Mouse (Mus musculus): ENCODE measurements around the gene Abca14. TPM values are rescaled to one million over a fixed set of nuclear protein-coding genes. Genes with fewer than 3 reads are reported as not detected.

The Abca14 gene
- polyA plus RNA-seq, 1 experiment from 2014 or later = not detected

- no peak overlapping the region for H3K4me3 ChIP-seq (ENCODE audit: low read depth, low read length)
- DNase-seq (ENCODE audit: low spot score) (no peak), ATAC-seq (ENCODE audit: insufficient read depth, low FRiP score, low TSS enrichment) (no peak)
- no peaks in the 10 kb centered on the region for H3K27me3 ChIP-seq (ENCODE audit: control insufficient read depth, insufficient read depth, low read length)
- no peaks in the 10 kb centered on the region for H3K9me3 ChIP-seq (ENCODE audit: control insufficient read depth, low read length)
- no peak overlapping the region for H3K27ac ChIP-seq (ENCODE audit: low read depth, low read length)
- no peaks in the 10 kb centered on the region for H3K36me3 ChIP-seq (ENCODE audit: control insufficient read depth, insufficient read depth, low read length)
- H3K4me2 ChIP-seq (ENCODE audit: low read depth) = no peak overlapping the region
- no peaks in the 10 kb centered on the region for H3K4me1 ChIP-seq (ENCODE audit: control insufficient read depth, insufficient read depth, low read length)
- WGBS = 79% methylated on average over 3 of the region's 3 CpGs
- H3K9ac ChIP-seq (ENCODE audit: low read length) = no peak overlapping the region
Observed at GRCm38 (mm10) chr7:120192207-120192606, 11.6 kb upstream of the Abca14 start.

GRCm38 (mm10) chr7:120192816-120193215 is 10.9 kb upstream of the Abca14 start:
- H3K27me3 ChIP-seq (ENCODE audit: control insufficient read depth, insufficient read depth, low read length) = no peaks in the 10 kb centered on the region
- DNase-seq (ENCODE audit: low spot score) (no peak), ATAC-seq (ENCODE audit: insufficient read depth, low FRiP score, low TSS enrichment) (no peak)
- no peak overlapping the region for H3K9ac ChIP-seq (ENCODE audit: low read length)
- H3K36me3 ChIP-seq (ENCODE audit: control insufficient read depth, insufficient read depth, low read length) = no peaks in the 10 kb centered on the region
- no peaks in the 10 kb centered on the region for H3K9me3 ChIP-seq (ENCODE audit: control insufficient read depth, low read length)
- 94% methylated on average over 6 of the region's 6 CpGs for WGBS
- no peak overlapping the region for H3K4me2 ChIP-seq (ENCODE audit: low read depth)
- H3K27ac ChIP-seq (ENCODE audit: low read depth, low read length) = no peak overlapping the region
- H3K4me1 ChIP-seq (ENCODE audit: control insufficient read depth, insufficient read depth, low read length) = no peaks in the 10 kb centered on the region
- no peak overlapping the region for H3K4me3 ChIP-seq (ENCODE audit: low read depth, low read length)

DNA sequence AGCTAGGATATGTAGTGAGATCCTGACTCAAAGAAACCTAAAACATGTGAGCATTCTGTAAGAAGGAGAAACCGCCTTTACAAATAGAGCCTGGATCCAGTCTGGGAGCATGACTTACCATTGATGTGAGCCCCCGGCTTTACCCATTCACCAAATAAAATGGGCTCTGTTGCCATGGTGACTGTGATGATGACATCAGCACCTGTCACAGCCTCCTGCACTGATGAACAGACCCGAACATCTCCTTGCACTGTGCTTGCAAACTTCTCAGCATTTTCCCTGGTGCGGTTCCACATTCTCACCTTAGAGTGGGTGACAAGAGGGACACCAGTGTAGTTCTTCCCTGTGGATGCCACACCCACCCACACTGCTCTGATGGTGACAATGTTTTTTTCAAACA is 8.6 kb upstream of the Abca14 start:
- Histone ChIP-seq H3K27ac (ENCODE audit: low read depth, low read length) (no peak overlapping the region), H3K4me2 (ENCODE audit: low read depth) (no peak overlapping the region), H3K9me3 (ENCODE audit: control insufficient read depth, low read length) (no peaks in the 10 kb centered on the region), H3K4me3 (ENCODE audit: low read depth, low read length) (no peak overlapping the region), H3K36me3 (ENCODE audit: control insufficient read depth, insufficient read depth, low read length) (no peaks in the 10 kb centered on the region), H3K27me3 (ENCODE audit: control insufficient read depth, insufficient read depth, low read length) (no peaks in the 10 kb centered on the region), H3K4me1 (ENCODE audit: control insufficient read depth, insufficient read depth, low read length) (no peaks in the 10 kb centered on the region), H3K9ac (ENCODE audit: low read length) (no peak overlapping the region)
- no peak for DNase-seq (ENCODE audit: low spot score)
- no peak for ATAC-seq (ENCODE audit: insufficient read depth, low FRiP score, low TSS enrichment)
- 75% methylated on average over 4 of the region's 4 CpGs for whole genome bisulfite sequencing

- H3K36me3 ChIP-seq (ENCODE audit: control insufficient read depth, insufficient read depth, low read length) = no peaks in the 10 kb centered on the region
- H3K9ac ChIP-seq (ENCODE audit: low read length) = no peak overlapping the region
- peaks cover 3% of the 10 kb centered on the region; the same call in 1 of the 2 replicates for H3K27me3 ChIP-seq (ENCODE audit: control insufficient read depth, insufficient read depth, low read length)
- H3K4me1 ChIP-seq (ENCODE audit: control insufficient read depth, insufficient read depth, low read length) = no peaks in the 10 kb centered on the region
- ATAC-seq (ENCODE audit: insufficient read depth, low FRiP score, low TSS enrichment) (no peak), DNase-seq (ENCODE audit: low spot score) (peak; percentile 20)
- 4% methylated on average over 14 of the region's 14 CpGs for WGBS
- peak overlapping the region; percentile 35 for H3K4me2 ChIP-seq (ENCODE audit: low read depth)
- H3K4me3 ChIP-seq (ENCODE audit: low read depth, low read length) = 0 out of 2 replicates have a peak overlapping the region, but pooled peaks have one; percentile 1
- no peaks in the 10 kb centered on the region for H3K9me3 ChIP-seq (ENCODE audit: control insufficient read depth, low read length)
- H3K27ac ChIP-seq (ENCODE audit: low read depth, low read length) = no peak overlapping the region
Observed at GRCm38 (mm10) chr7:120201231-120201744, 2.5 kb upstream of the Abca14 start.

DNA sequence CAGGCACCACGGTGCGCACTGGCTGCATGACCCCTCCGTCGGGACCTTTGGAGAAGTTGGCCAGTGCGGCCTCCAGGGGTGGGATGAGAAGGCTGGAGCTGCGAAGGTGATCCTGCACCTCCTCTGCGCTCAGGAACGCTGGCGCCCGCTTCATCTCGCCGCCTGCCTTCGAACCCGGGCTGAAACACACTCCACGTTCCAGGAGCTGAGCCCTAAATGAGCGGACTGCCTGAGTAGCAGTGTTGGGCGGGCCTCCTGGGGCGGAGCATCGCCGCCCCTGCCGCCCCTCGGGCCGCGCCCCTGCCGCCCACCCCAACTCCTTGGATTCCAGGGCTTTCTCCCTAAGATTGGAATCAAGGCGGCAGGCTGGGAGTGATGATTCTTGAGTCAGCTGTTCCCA is 2.0 kb upstream of the Abca14 start, which contains the start of gene Crym:
Gene Crym, minus strand, starts transcription at position 341 of the 400 bp plus-strand sequence.
- Histone ChIP-seq H3K4me3 (ENCODE audit: low read depth, low read length) (0 out of 2 replicates have a peak within 1 kb of the TSS, but pooled peaks have one; percentile 1), H3K27ac (ENCODE audit: low read depth, low read length) (no peak within 1 kb of the TSS), H3K4me2 (ENCODE audit: low read depth) (peak within 1 kb of the TSS; percentile 35), H3K9ac (ENCODE audit: low read length) (no peak within 1 kb of the TSS), H3K4me1 (ENCODE audit: control insufficient read depth, insufficient read depth, low read length) (no peaks in the 10 kb centered on the region), H3K36me3 (ENCODE audit: control insufficient read depth, insufficient read depth, low read length) (no peaks in the 10 kb centered on the region), H3K9me3 (ENCODE audit: control insufficient read depth, low read length) (no peaks in the 10 kb centered on the region), H3K27me3 (ENCODE audit: control insufficient read depth, insufficient read depth, low read length) (peaks cover 3% of the 10 kb centered on the region; the same call in 1 of the 2 replicates)
- no peak for ATAC-seq (ENCODE audit: insufficient read depth, low FRiP score, low TSS enrichment)
- 2% methylated on average over 26 of the region's 26 CpGs for WGBS
- peak; percentile 19 for DNase-seq (ENCODE audit: low spot score)

GRCm38 (mm10) chr7:120205989-120206388 is 2.2 kb downstream of the Abca14 start:
- no peak overlapping the region for H3K9ac ChIP-seq (ENCODE audit: low read length)
- H3K36me3 ChIP-seq (ENCODE audit: control insufficient read depth, insufficient read depth, low read length) = no peaks in the 10 kb centered on the region
- ATAC-seq (ENCODE audit: insufficient read depth, low FRiP score, low TSS enrichment) = no peak
- H3K27me3 ChIP-seq (ENCODE audit: control insufficient read depth, insufficient read depth, low read length) = peaks cover 3% of the 10 kb centered on the region; the same call in 1 of the 2 replicates
- no peak for DNase-seq (ENCODE audit: low spot score)
- H3K4me2 ChIP-seq (ENCODE audit: low read depth) = no peak overlapping the region
- H3K4me1 ChIP-seq (ENCODE audit: control insufficient read depth, insufficient read depth, low read length) = no peaks in the 10 kb centered on the region
- no peak overlapping the region for H3K27ac ChIP-seq (ENCODE audit: low read depth, low read length)
- 67% methylated on average over 9 of the region's 9 CpGs for WGBS
- no peak overlapping the region for H3K4me3 ChIP-seq (ENCODE audit: low read depth, low read length)
- H3K9me3 ChIP-seq (ENCODE audit: control insufficient read depth, low read length) = no peaks in the 10 kb centered on the region

- Histone ChIP-seq H3K4me1 (ENCODE audit: control insufficient read depth, insufficient read depth, low read length) (no peaks in the 10 kb centered on the region), H3K4me3 (ENCODE audit: low read depth, low read length) (no peak overlapping the region), H3K27ac (ENCODE audit: low read depth, low read length) (no peak overlapping the region), H3K27me3 (ENCODE audit: control insufficient read depth, insufficient read depth, low read length) (no peaks in the 10 kb centered on the region), H3K36me3 (ENCODE audit: control insufficient read depth, insufficient read depth, low read length) (no peaks in the 10 kb centered on the region), H3K9me3 (ENCODE audit: control insufficient read depth, low read length) (no peaks in the 10 kb centered on the region), H3K4me2 (ENCODE audit: low read depth) (no peak overlapping the region), H3K9ac (ENCODE audit: low read length) (no peak overlapping the region)
- ATAC-seq (ENCODE audit: insufficient read depth, low FRiP score, low TSS enrichment) (no peak), DNase-seq (ENCODE audit: low spot score) (no peak)
Observed at GRCm38 (mm10) chr7:120228541-120228940, 24.8 kb downstream of the Abca14 start.

GRCm38 (mm10) chr7:120241092-120241491 is 37.3 kb downstream of the Abca14 start:
- DNase-seq (ENCODE audit: low spot score) (no peak), ATAC-seq (ENCODE audit: insufficient read depth, low FRiP score, low TSS enrichment) (no peak)
- H3K9me3 ChIP-seq (ENCODE audit: control insufficient read depth, low read length) = no peaks in the 10 kb centered on the region
- no peaks in the 10 kb centered on the region for H3K36me3 ChIP-seq (ENCODE audit: control insufficient read depth, insufficient read depth, low read length)
- no peak overlapping the region for H3K4me3 ChIP-seq (ENCODE audit: low read depth, low read length)
- H3K27ac ChIP-seq (ENCODE audit: low read depth, low read length) = no peak overlapping the region
- H3K9ac ChIP-seq (ENCODE audit: low read length) = no peak overlapping the region
- no peaks in the 10 kb centered on the region for H3K27me3 ChIP-seq (ENCODE audit: control insufficient read depth, insufficient read depth, low read length)
- no peaks in the 10 kb centered on the region for H3K4me1 ChIP-seq (ENCODE audit: control insufficient read depth, insufficient read depth, low read length)
- H3K4me2 ChIP-seq (ENCODE audit: low read depth) = no peak overlapping the region

DNA sequence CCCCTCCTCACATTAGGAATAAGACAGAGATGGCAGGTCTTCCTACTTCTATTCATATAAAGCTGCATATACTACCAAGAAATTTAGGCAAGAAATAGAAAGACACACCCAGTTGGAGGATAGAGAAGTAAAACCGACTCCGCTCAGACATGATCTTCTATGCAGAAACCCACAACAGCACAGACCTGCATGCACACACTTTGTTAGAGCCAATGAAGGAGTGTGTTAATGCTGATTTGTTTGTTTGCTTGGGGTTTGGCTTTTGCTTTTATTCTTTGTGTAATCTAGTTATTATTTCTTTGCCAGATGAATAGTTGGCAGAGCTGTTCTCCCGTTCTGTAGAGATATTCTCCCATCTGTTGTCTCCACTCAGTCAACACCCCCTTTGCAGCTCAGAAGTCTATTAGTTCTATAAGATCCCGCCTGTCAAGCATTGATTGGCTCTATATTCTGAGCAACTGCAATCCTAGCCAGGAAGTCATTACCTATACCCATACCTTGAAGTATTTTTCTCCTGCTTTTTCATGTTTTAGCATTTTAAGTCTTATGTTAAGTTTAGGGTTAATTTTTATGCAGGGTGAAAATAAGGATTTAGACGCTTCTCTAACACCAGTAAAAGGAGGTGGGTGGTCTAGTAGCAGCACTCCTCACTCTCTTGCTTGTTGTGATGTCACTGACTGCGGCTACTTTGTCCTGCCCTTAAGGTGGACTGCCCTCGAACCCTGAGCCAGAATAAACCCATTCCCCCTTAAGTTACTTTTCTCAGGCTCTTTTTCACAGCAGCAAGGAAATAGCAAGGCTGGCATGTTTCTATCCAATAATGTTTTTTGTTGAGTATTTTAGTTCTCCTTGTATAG is 67.6 kb downstream of the Abca14 start:
- no peaks in the 10 kb centered on the region for H3K36me3 ChIP-seq (ENCODE audit: control insufficient read depth, insufficient read depth, low read length)
- no peaks in the 10 kb centered on the region for H3K9me3 ChIP-seq (ENCODE audit: control insufficient read depth, low read length)
- DNase-seq (ENCODE audit: low spot score) (no peak), ATAC-seq (ENCODE audit: insufficient read depth, low FRiP score, low TSS enrichment) (no peak)
- H3K4me2 ChIP-seq (ENCODE audit: low read depth) = no peak overlapping the region
- no peaks in the 10 kb centered on the region for H3K4me1 ChIP-seq (ENCODE audit: control insufficient read depth, insufficient read depth, low read length)
- no peak overlapping the region for H3K9ac ChIP-seq (ENCODE audit: low read length)
- H3K4me3 ChIP-seq (ENCODE audit: low read depth, low read length) = no peak overlapping the region
- H3K27me3 ChIP-seq (ENCODE audit: control insufficient read depth, insufficient read depth, low read length) = no peaks in the 10 kb centered on the region
- H3K27ac ChIP-seq (ENCODE audit: low read depth, low read length) = no peak overlapping the region
- 84% methylated on average over 7 of the region's 7 CpGs for WGBS

Data from neural tube, embryonic 11.5 days (tissue).